Mouse (Mus musculus): ENCODE results near the gene Tifab.
A peak's percentile ranks its signal among the peaks of the same experiment; 100 is the strongest.

Tifab gene

DNA sequence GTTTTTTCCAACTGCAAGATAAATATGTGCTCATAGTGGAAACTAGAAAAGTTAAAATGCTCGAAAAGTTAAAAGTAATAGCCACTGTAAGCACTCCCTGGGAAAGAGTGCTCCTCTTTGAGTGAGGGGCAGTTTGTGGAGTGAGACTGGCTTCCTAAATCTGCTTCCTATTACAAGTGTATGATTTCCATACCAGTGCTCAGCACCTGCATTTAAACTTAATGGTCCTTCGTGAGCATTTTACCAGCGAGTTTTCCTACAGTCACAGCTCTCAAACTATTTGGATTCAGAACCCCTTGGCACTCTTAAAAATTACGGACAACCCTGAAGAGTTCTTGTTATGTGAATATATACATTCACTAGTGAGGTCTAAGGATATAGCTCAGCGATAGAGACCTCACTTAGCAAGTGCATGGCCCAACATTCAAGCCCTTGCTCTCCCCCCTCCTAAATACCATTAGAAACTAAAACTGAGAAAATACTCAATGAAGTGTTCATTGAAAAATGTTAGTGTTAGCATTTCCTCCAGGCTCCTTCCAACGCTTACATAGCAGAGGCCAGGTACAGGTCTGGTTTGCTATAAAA is 39.4 kb downstream of the Tifab start:
- DNase-seq (ENCODE audit: low spot score), result no peak

DNA sequence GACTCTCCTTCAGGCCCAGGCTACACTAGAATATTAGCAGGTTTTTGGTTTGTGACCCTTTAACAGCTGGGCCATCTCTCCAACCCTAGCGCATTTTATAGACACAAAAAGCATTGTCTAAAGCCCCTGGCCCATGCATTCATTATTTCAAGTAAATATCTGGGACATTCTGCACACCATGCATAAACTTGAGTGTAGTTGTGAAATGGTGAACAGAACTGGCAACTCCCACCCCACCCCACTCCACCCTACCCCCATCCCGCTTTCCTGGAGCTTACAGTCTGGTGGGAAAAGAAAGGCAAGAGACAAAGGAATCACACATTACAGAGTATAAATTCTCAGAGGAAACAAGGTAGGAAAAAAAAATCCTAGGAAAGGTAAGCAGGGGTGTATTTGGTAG is 42.5 kb downstream of the Tifab start, which contains the start of gene H2afy:
Gene H2afy, minus strand, starts transcription at position 162 of the 400 bp plus-strand sequence.
- DNase-seq (ENCODE audit: low spot score), result no peak

DNA sequence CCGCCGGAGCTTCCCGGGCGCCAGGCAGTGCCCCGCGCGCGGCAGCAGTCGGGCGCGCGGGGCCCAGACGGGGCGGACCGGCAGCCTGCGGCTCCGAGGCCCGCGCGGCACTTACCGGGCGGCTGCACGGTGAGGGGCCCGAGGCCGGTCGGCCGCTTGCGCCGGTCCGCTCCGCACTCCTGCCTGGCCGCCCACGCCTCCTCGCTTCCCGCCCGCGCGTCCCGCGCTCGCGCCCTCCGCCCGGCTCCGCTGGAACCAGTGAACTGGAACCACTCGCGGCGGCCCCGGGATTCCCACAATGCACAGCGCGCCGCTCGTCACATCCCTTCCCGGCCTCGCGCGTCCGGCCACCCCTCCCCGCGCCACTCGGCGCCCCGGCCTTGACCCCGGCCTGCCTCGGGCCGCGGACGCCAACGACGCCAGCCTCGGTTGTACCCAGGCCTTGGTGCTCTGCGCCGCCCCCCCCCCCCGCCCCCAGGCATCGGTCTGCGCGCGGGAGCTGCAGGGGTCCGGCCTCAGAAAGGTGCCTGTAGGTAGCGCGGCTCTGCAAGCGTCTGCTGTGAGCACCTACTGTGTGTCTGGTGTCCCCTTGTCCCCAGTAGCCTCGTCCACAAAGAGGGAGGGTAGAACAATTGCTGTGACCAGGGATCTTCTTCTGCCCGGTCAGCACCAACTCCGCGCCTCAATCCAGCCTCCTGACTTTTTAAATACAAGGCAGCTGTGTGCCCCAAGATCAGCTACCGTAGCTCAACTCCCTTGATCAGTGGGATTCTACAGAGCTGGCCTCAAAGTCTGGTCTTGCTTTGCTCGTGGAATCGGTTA is 43.2 kb downstream of the Tifab start:
- peak; percentile 90 for DNase-seq (ENCODE audit: low spot score)

DNA sequence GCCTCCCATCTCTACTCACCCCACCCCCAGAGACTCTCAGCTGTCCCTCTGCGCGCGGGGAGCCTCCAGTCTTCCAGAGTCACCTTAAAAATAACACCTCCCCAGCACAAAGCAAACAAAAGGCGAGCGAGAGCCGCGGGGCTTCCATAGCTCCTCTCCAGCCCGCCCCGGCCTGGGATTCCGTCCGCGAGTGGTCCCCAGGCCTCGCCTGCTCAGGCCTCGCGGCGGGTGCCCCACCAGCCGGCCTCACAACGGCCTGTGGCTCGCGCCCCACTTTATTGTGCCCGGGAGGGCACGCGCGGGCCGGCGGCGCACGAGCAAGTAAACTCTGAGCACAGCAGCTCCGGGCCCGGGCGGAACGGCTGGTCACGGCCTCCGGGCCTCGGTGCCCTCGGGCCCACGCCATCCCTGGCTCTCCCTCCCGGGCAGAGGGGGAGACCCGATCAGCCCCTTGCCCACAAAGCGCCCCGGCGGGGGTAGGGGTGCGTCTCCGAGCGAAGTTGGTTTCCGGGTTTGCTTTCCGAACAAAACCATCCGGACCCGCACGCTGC is 44.0 kb downstream of the Tifab start:
- DNase-seq (ENCODE audit: low spot score), result peak; percentile 45

DNA sequence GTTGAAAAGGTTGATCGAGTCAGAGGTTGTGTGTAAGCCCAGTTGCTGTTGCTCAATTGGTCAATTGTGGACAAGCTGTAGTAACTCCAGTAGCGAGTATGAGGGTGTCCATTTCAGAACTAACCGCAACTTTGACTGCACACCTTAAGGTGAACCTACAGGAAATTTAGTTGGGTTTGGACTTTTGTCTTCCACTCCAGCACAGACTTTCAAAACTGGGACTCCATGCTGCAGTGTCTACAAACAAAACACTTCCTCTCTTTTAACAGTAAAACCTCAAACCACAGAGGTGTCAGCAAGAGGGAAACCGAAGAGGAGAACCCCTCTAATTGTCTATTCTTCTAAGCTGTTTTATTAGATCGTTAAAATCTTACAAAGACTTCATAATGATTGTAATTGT is 44.7 kb downstream of the Tifab start:
- no peak for DNase-seq (ENCODE audit: low spot score)

DNA sequence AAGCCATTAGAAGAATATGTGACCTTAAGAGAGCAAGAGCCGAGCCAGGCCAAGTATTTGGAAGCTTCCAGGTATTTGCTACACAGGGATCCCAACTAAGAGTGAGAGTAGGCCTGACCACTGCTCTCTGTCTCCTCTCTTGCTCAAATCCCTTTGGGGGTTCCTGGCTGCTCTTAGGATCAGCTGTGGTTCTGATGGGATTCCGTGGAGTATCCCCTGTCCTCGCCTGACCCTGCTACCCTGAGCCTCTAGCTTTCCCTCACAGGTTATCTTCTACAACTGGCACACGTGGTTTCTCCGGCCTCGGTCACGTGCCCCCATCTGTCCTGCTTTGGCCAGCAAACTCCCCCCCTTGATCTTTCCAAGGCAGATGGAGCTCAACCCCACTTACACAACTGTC is 45.7 kb downstream of the Tifab start:
- DNase-seq (ENCODE audit: low spot score), result no peak

DNA sequence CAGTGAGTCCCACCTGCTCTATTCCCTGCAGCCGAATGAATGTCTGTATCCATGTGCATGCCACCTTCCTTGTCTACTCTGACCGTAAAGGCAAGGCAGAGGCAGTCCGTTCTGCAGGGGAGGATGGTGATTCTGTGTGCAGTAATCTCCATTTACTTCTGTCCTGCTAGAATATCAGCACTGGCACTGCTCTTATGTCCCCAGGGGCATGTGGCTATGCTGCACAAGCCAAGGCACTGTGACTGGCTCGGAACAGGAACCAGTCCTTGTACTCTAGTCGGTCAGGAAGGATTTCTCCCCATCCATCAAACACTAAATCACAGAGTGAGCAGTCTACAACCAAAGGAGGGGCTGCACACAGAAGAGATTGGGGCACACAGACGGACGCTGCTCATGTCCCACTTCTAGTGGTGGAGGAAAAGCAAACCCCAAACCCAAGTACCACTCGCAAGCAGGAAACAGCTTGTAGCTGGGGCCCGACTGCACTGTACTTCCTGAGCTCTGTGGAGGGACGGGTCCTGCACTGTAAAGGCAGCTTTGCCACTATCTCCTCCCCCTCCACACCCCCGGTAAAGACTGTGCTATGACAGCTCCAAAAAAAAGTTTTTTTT is 46.3 kb downstream of the Tifab start:
- DNase-seq (ENCODE audit: low spot score), result no peak

- no peak for DNase-seq (ENCODE audit: low spot score)
Observed at GRCm38 (mm10) chr13:56130544-56130943, 48.1 kb downstream of the Tifab start.

DNA sequence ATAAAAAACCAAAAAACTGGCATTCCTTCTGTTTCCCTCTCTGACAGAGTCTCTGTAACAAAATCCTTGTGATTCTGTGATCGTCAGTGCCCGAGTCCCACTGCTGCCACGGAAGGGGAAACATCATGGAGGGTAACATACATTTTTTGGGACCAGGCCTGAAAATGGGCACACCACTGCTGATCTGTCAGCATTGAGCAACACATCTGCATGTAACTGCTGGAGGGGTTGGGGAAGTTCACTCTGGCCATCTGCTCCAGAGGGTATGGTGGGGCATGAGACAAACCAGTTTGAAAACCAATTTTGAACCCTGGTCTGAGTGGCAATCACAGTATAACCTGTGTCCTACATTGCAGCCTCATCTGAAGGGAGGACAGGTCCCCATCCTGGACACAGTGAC is 49.1 kb downstream of the Tifab start:
- DNase-seq (ENCODE audit: low spot score), result no peak

- no peak for DNase-seq (ENCODE audit: low spot score)
Observed at GRCm38 (mm10) chr13:56129014-56129413, 49.7 kb downstream of the Tifab start.

DNA sequence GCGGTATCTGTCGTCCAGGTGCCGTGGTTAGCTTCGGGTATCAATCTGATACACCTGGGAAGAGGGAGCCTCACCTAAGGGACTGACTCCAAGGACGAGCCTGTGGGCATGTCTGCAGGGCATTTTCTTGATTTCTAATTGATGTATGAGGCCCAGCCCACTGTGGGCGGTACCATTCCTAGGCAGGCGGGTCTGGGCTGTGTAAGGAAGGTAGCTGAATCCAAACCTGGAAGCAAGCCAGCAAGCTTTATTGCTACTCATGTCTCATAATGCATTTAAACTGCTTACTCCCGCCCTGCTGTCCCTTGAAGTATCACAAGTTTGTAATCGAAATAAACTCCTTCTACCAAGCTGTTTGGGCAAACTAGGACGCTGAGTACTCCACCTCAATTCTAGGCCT is 53.1 kb downstream of the Tifab start:
- DNase-seq (ENCODE audit: low spot score), result no peak
